Mouse (Mus musculus): Measurements from ENCODE around the gene Cadm1. TPM values are rescaled to one million over a fixed set of nuclear protein-coding genes. Genes with fewer than 3 reads are reported as not detected.

The Cadm1 gene
- polyA plus RNA-seq, 1 experiment from 2014 or later, result 207 TPM

GRCm38 (mm10) chr9:47651431-47651830 is 121.5 kb downstream of the Cadm1 start:
- no peaks in the 10 kb centered on the region for H3K36me3 ChIP-seq
- WGBS, result 84% methylated on average over 11 of the region's 11 CpGs
- H3K4me3 ChIP-seq, result no peak overlapping the region
- peaks cover 21% of the 10 kb centered on the region for H3K4me1 ChIP-seq (replicated peaks)
- ATAC-seq (ENCODE audit: low FRiP score, low read depth), result no peak
- H3K9me3 ChIP-seq, result no peaks in the 10 kb centered on the region
- no peaks in the 10 kb centered on the region for H3K27me3 ChIP-seq
- no peak overlapping the region for H3K9ac ChIP-seq
- H3K4me2 ChIP-seq, result no peak overlapping the region
- H3K27ac ChIP-seq (replicated peaks), result no peak overlapping the region

- no peak for ATAC-seq (ENCODE audit: low FRiP score, low read depth)
- no peak overlapping the region for H3K9ac ChIP-seq
- H3K36me3 ChIP-seq, result no peaks in the 10 kb centered on the region
- H3K9me3 ChIP-seq, result no peaks in the 10 kb centered on the region
- H3K4me3 ChIP-seq, result no peak overlapping the region
- peaks cover 21% of the 10 kb centered on the region for H3K4me1 ChIP-seq (replicated peaks)
- no peak overlapping the region for H3K27ac ChIP-seq (replicated peaks)
- H3K27me3 ChIP-seq, result no peaks in the 10 kb centered on the region
- 82% methylated on average over 5 of the region's 5 CpGs for WGBS
- no peak overlapping the region for H3K4me2 ChIP-seq
These were observed 122.2 kb downstream of the Cadm1 start for GRCm38 (mm10) chr9:47652203-47652602.

- no peaks in the 10 kb centered on the region for H3K9me3 ChIP-seq
- H3K27me3 ChIP-seq, result no peaks in the 10 kb centered on the region
- no peak overlapping the region for H3K27ac ChIP-seq (replicated peaks)
- H3K9ac ChIP-seq, result no peak overlapping the region
- H3K36me3 ChIP-seq, result no peaks in the 10 kb centered on the region
- WGBS, result 85% methylated on average over 4 of the region's 4 CpGs
- peaks cover 20% of the 10 kb centered on the region for H3K4me1 ChIP-seq (replicated peaks)
- no peak for ATAC-seq (ENCODE audit: low FRiP score, low read depth)
- H3K4me3 ChIP-seq, result no peak overlapping the region
- no peak overlapping the region for H3K4me2 ChIP-seq
These were observed 123.0 kb downstream of the Cadm1 start for GRCm38 (mm10) chr9:47652936-47653335.

- Histone ChIP-seq H3K36me3 (no peaks in the 10 kb centered on the region), H3K4me2 (no peak overlapping the region), H3K27me3 (no peaks in the 10 kb centered on the region), H3K9me3 (no peaks in the 10 kb centered on the region), H3K9ac (no peak overlapping the region), H3K27ac (replicated peaks) (no peak overlapping the region), H3K4me3 (no peak overlapping the region), H3K4me1 (replicated peaks) (no peaks in the 10 kb centered on the region)
- no peak for ATAC-seq (ENCODE audit: low FRiP score, low read depth)
- 91% methylated on average over 6 of the region's 6 CpGs for WGBS
These were observed 129.6 kb downstream of the Cadm1 start for GRCm38 (mm10) chr9:47659366-47660090.

GRCm38 (mm10) chr9:47661611-47662010 is 131.6 kb downstream of the Cadm1 start:
- ATAC-seq (ENCODE audit: low FRiP score, low read depth), result no peak
- Histone ChIP-seq H3K4me3 (no peak overlapping the region), H3K27me3 (no peaks in the 10 kb centered on the region), H3K9ac (no peak overlapping the region), H3K4me2 (no peak overlapping the region), H3K9me3 (no peaks in the 10 kb centered on the region), H3K27ac (replicated peaks) (no peak overlapping the region), H3K4me1 (replicated peaks) (0 out of 2 replicates have a peak, but pooled peaks cover 6% of the 10 kb centered on the region), H3K36me3 (no peaks in the 10 kb centered on the region)
- 82% methylated on average over 7 of the region's 7 CpGs for WGBS

- Histone ChIP-seq H3K36me3 (no peaks in the 10 kb centered on the region), H3K9ac (no peak overlapping the region), H3K27ac (replicated peaks) (no peak overlapping the region), H3K4me3 (no peak overlapping the region), H3K4me2 (no peak overlapping the region), H3K27me3 (no peaks in the 10 kb centered on the region), H3K4me1 (replicated peaks) (peaks cover 14% of the 10 kb centered on the region; the same call in 1 of the 2 replicates), H3K9me3 (no peaks in the 10 kb centered on the region)
- 61% methylated on average over 4 of the region's 4 CpGs for WGBS
- ATAC-seq (ENCODE audit: low FRiP score, low read depth), result no peak
These were observed 139.2 kb downstream of the Cadm1 start for GRCm38 (mm10) chr9:47669206-47669605.

GRCm38 (mm10) chr9:47671617-47672016 is 141.6 kb downstream of the Cadm1 start:
- no peak for ATAC-seq (ENCODE audit: low FRiP score, low read depth)
- Histone ChIP-seq H3K27me3 (no peaks in the 10 kb centered on the region), H3K9ac (no peak overlapping the region), H3K9me3 (no peaks in the 10 kb centered on the region), H3K4me1 (replicated peaks) (peaks cover 9% of the 10 kb centered on the region; the same call in 1 of the 2 replicates), H3K4me3 (no peak overlapping the region), H3K27ac (replicated peaks) (no peak overlapping the region), H3K4me2 (no peak overlapping the region), H3K36me3 (no peaks in the 10 kb centered on the region)
- 49% methylated on average over 11 of the region's 11 CpGs for WGBS

GRCm38 (mm10) chr9:47674766-47675713 is 145.1 kb downstream of the Cadm1 start:
- Histone ChIP-seq H3K4me2 (no peak overlapping the region), H3K36me3 (no peaks in the 10 kb centered on the region), H3K9ac (no peak overlapping the region), H3K27me3 (no peaks in the 10 kb centered on the region), H3K27ac (replicated peaks) (no peak overlapping the region), H3K4me3 (no peak overlapping the region), H3K4me1 (replicated peaks) (0 out of 2 replicates have a peak, but pooled peaks cover 3% of the 10 kb centered on the region), H3K9me3 (no peaks in the 10 kb centered on the region)
- ATAC-seq (ENCODE audit: low FRiP score, low read depth), result no peak
- WGBS, result 86% methylated on average over 11 of the region's 11 CpGs

GRCm38 (mm10) chr9:47686881-47687280 is 156.9 kb downstream of the Cadm1 start:
- no peak overlapping the region for H3K9ac ChIP-seq
- H3K27me3 ChIP-seq, result no peaks in the 10 kb centered on the region
- no peak overlapping the region for H3K4me2 ChIP-seq
- WGBS, result 44% methylated on average over 2 of the region's 2 CpGs
- no peak overlapping the region for H3K4me3 ChIP-seq
- no peaks in the 10 kb centered on the region for H3K9me3 ChIP-seq
- H3K27ac ChIP-seq (replicated peaks), result no peak overlapping the region
- ATAC-seq (ENCODE audit: low FRiP score, low read depth), result no peak
- H3K4me1 ChIP-seq (replicated peaks), result peaks cover 28% of the 10 kb centered on the region
- H3K36me3 ChIP-seq, result no peaks in the 10 kb centered on the region

GRCm38 (mm10) chr9:47687604-47688003 is 157.6 kb downstream of the Cadm1 start:
- Histone ChIP-seq H3K4me1 (replicated peaks) (peaks cover 28% of the 10 kb centered on the region), H3K36me3 (no peaks in the 10 kb centered on the region), H3K4me2 (no peak overlapping the region), H3K4me3 (no peak overlapping the region), H3K9ac (no peak overlapping the region), H3K27ac (replicated peaks) (no peak overlapping the region), H3K9me3 (no peaks in the 10 kb centered on the region), H3K27me3 (no peaks in the 10 kb centered on the region)
- 91% methylated on average over 5 of the region's 5 CpGs for WGBS
- ATAC-seq (ENCODE audit: low FRiP score, low read depth), result no peak

- no peak for ATAC-seq (ENCODE audit: low FRiP score, low read depth)
- Histone ChIP-seq H3K36me3 (no peaks in the 10 kb centered on the region), H3K27ac (replicated peaks) (no peak overlapping the region), H3K4me2 (no peak overlapping the region; the same call in 1 of the 2 replicates), H3K4me3 (no peak overlapping the region), H3K4me1 (replicated peaks) (peaks cover 32% of the 10 kb centered on the region), H3K27me3 (no peaks in the 10 kb centered on the region), H3K9me3 (no peaks in the 10 kb centered on the region), H3K9ac (no peak overlapping the region; the same call in 1 of the 2 replicates)
- 44% methylated on average over 10 of the region's 10 CpGs for WGBS
These were observed 158.3 kb downstream of the Cadm1 start for GRCm38 (mm10) chr9:47688297-47688696.

- H3K27me3 ChIP-seq, result no peaks in the 10 kb centered on the region
- H3K4me3 ChIP-seq, result no peak overlapping the region
- H3K4me1 ChIP-seq (replicated peaks), result peaks cover 12% of the 10 kb centered on the region
- ATAC-seq (ENCODE audit: low FRiP score, low read depth), result no peak
- H3K27ac ChIP-seq (replicated peaks), result no peak overlapping the region
- peak overlapping the region; percentile 19; the same call in 1 of the 2 replicates for H3K9ac ChIP-seq
- H3K4me2 ChIP-seq, result no peak overlapping the region
- H3K36me3 ChIP-seq, result no peaks in the 10 kb centered on the region
- 64% methylated on average over 13 of the region's 13 CpGs for WGBS
- H3K9me3 ChIP-seq, result no peaks in the 10 kb centered on the region
These were observed 162.9 kb downstream of the Cadm1 start for GRCm38 (mm10) chr9:47692911-47693310.
